Mouse (Mus musculus) myocyte (in vitro differentiated cells): ENCODE measurements around the gene Hdac9.

ENCODE experiments used
- E2F4 ChIP-seq: IDR thresholded peaks from one replicate; pipeline ENCODE4 v1.6.1; 2011; ENCODE audit warnings: mild to moderate bottlenecking, control low read depth, moderate library complexity; ENCODE audit not compliant: insufficient read depth
- MYOG ChIP-seq, 3 experiments: IDR thresholded peaks; one replicate each; pipeline ENCODE4 v1.6.1; 2011; ENCODE audit warnings: control low read depth in 2 of 3, low read depth in 2 of 3, mild to moderate bottlenecking in 2 of 3; ENCODE audit not compliant: insufficient read length in 2 of 3, control insufficient read depth in 1 of 3, insufficient read depth in 1 of 3
- POLR2A ChIP-seq: IDR thresholded peaks from one replicate; pipeline ENCODE4 v1.6.1; 2011; ENCODE audit warnings: low read depth, mild to moderate bottlenecking, control low read depth, moderate library complexity; ENCODE audit not compliant: insufficient read length
- REST ChIP-seq: IDR thresholded peaks from one replicate; pipeline ENCODE4 v1.6.1; 2011; ENCODE audit warnings: mild to moderate bottlenecking, control low read depth, moderate library complexity; ENCODE audit not compliant: insufficient read depth, insufficient read length
- SRF ChIP-seq: IDR thresholded peaks from one replicate; pipeline ENCODE4 v1.6.1; 2011; ENCODE audit warnings: low read depth; ENCODE audit not compliant: control insufficient read depth, insufficient read length
- TCF12 ChIP-seq: IDR thresholded peaks from one replicate; pipeline ENCODE4 v1.6.1; 2011; ENCODE audit warnings: mild to moderate bottlenecking, control low read depth; ENCODE audit not compliant: poor library complexity, insufficient read depth, severe bottlenecking

GRCm38 (mm10) chr12:34191246-34191645, 725.6 kb downstream of the Hdac9 start:
- TF ChIP-seq POLR2A (no peak), E2F4 (no peak), SRF (no peak), MYOG (IDR thresholded peaks at IDR 0.05; ENCODE audit: control insufficient read depth in 1 of 3, insufficient read depth in 1 of 3, insufficient read length in 2 of 3, low read depth in 2 of 3) (no peak), REST (no peak), TCF12 (no peak)
